Mouse (Mus musculus): ENCODE results near the gene Gabrb2. TPM values are rescaled to one million over a fixed set of nuclear protein-coding genes. Genes with fewer than 3 reads are reported as not detected.

Gene Gabrb2
- polyA plus RNA-seq, 1 experiment from 2014 or later, result 1.1 TPM

DNA sequence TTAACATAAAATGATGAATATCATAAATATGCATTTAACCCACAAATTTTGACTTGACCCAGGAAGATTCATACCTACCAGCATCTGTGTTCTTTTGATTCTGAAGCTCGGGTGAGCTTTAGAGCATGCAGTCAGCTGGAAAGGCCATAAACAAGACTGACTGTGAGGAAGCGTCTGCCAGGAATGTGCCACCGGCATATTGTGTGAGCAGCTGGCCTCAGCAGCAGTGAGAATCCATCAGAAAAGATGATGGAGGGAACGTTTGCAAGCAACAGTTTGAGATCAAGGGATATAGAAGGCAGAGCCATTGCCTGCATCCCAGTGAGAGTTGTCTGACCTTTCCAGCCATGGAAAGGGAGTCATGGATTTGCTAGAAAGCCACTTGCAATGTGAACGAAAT is 230.6 kb downstream of the Gabrb2 start:
- Histone ChIP-seq H3K4me1 (replicated peaks; ENCODE audit: control insufficient read depth, insufficient read depth, low read length) (no peaks in the 10 kb centered on the region), H3K4me3 (ENCODE audit: low read length) (no peak overlapping the region), H3K27ac (ENCODE audit: low read length) (no peak overlapping the region), H3K36me3 (ENCODE audit: control insufficient read depth, insufficient read depth, low read length) (no peaks in the 10 kb centered on the region), H3K27me3 (ENCODE audit: control insufficient read depth, insufficient read depth, low read depth, low read length) (no peaks in the 10 kb centered on the region), H3K9me3 (ENCODE audit: control insufficient read depth, low read length) (no peaks in the 10 kb centered on the region), H3K4me2 (ENCODE audit: low read depth, low read length) (no peak overlapping the region), H3K9ac (ENCODE audit: low read length) (no peak overlapping the region)
- peak; percentile 43; the same call in 1 of the 2 replicates for ATAC-seq (ENCODE audit: low read depth)
- 36% methylated on average over 5 of the region's 5 CpGs for WGBS

DNA sequence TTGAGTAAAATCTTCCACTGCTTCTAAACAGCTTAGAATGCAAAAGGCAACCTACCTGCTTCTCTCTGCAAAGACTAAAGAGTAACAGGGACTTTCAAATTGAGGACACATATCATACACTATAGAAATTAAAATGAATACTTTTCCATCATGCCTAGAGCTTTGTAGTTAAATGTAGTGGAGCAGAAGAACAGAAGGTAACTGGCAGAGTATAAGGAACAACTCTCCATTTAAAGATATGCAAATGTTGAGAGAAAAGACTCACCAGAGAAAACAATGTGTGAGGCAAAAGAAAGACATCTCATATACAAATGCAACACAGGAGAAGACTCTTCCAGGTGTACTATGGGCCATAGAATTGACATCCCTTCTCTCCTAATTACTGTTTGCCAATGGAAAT is 232.0 kb downstream of the Gabrb2 start:
- no peaks in the 10 kb centered on the region for H3K4me1 ChIP-seq (replicated peaks; ENCODE audit: control insufficient read depth, insufficient read depth, low read length)
- no peak overlapping the region for H3K9ac ChIP-seq (ENCODE audit: low read length)
- H3K4me3 ChIP-seq (ENCODE audit: low read length), result no peak overlapping the region
- H3K27ac ChIP-seq (ENCODE audit: low read length), result no peak overlapping the region
- no peaks in the 10 kb centered on the region for H3K27me3 ChIP-seq (ENCODE audit: control insufficient read depth, insufficient read depth, low read depth, low read length)
- H3K4me2 ChIP-seq (ENCODE audit: low read depth, low read length), result no peak overlapping the region
- ATAC-seq (ENCODE audit: low read depth), result no peak
- H3K9me3 ChIP-seq (ENCODE audit: control insufficient read depth, low read length), result no peaks in the 10 kb centered on the region
- H3K36me3 ChIP-seq (ENCODE audit: control insufficient read depth, insufficient read depth, low read length), result no peaks in the 10 kb centered on the region

DNA sequence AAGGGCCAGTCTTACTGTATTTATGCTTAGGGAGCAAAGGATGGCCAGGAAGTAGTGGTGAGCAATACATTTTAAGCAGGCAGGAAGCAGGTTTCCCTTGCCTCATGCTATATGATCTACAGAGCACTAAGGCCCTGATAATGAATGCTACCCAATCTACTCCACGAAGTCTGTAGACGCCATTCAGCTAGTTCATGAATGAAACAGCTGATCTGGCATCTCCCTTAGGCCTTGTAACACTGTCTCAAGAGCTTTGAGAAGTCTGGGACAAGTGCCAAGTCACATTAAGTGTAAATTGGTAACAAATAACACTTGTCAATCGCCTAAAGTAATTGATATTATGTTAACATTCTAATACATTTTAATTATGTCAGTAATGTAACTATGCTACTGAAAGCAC is 234.6 kb downstream of the Gabrb2 start:
- H3K4me2 ChIP-seq (ENCODE audit: low read depth, low read length), result no peak overlapping the region
- H3K9ac ChIP-seq (ENCODE audit: low read length), result no peak overlapping the region
- no peaks in the 10 kb centered on the region for H3K27me3 ChIP-seq (ENCODE audit: control insufficient read depth, insufficient read depth, low read depth, low read length)
- no peak overlapping the region for H3K27ac ChIP-seq (ENCODE audit: low read length)
- no peak overlapping the region for H3K4me3 ChIP-seq (ENCODE audit: low read length)
- H3K4me1 ChIP-seq (replicated peaks; ENCODE audit: control insufficient read depth, insufficient read depth, low read length), result no peaks in the 10 kb centered on the region
- H3K9me3 ChIP-seq (ENCODE audit: control insufficient read depth, low read length), result no peaks in the 10 kb centered on the region
- ATAC-seq (ENCODE audit: low read depth), result no peak
- H3K36me3 ChIP-seq (ENCODE audit: control insufficient read depth, insufficient read depth, low read length), result no peaks in the 10 kb centered on the region
- WGBS, result 46% methylated on average over 3 of the region's 3 CpGs

DNA sequence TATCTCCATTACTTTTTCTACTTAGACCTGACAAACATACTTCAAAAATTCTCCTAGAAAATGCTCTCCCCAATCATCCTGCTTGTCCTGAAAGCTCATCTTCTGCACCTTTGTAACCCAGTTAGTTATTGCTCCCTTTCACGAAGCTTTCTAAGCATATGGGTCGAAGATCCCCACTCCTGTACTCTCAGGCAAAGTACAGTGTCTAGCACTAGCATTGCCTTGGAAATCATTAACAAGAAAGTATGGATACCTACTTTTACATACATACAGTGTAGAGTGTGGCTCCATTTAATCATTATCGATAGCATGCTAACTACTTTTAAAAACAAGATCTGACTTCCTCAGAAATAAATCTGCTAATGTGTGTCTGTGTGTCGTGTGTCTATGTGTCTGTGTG is 249.1 kb downstream of the Gabrb2 start:
- no peak for ATAC-seq (ENCODE audit: low read depth)

More for the DNA sequence above, 249.1 kb downstream of the Gabrb2 start:
- Histone ChIP-seq H3K9ac (ENCODE audit: low read length) (no peak overlapping the region), H3K27me3 (ENCODE audit: control insufficient read depth, insufficient read depth, low read depth, low read length) (no peaks in the 10 kb centered on the region), H3K4me3 (ENCODE audit: low read length) (no peak overlapping the region), H3K36me3 (ENCODE audit: control insufficient read depth, insufficient read depth, low read length) (no peaks in the 10 kb centered on the region), H3K4me1 (replicated peaks; ENCODE audit: control insufficient read depth, insufficient read depth, low read length) (no peaks in the 10 kb centered on the region), H3K9me3 (ENCODE audit: control insufficient read depth, low read length) (no peaks in the 10 kb centered on the region), H3K27ac (ENCODE audit: low read length) (no peak overlapping the region), H3K4me2 (ENCODE audit: low read depth, low read length) (no peak overlapping the region)
- WGBS, result 79% methylated on average over 4 of the region's 4 CpGs

Other genes starting within 250 kb of the Gabrb2 start
- gene Gabra1, start 236.8 kb upstream of the Gabrb2 start, polyA plus RNA-seq (2015; fragmentation: Nextera tagmentation; extraction: Ambion mirVana), result 0.58 and 1.2 TPM in 2 replicates
- not detected in 2 replicates for gene Gabra6, start 98.7 kb upstream of the Gabrb2 start, polyA plus RNA-seq (2015; fragmentation: Nextera tagmentation; extraction: Ambion mirVana)

Measured in lung, embryonic 16.5 days (tissue).